26 mouse cellular contexts compared by ENCODE assay signal in the genomic region with DNA sequence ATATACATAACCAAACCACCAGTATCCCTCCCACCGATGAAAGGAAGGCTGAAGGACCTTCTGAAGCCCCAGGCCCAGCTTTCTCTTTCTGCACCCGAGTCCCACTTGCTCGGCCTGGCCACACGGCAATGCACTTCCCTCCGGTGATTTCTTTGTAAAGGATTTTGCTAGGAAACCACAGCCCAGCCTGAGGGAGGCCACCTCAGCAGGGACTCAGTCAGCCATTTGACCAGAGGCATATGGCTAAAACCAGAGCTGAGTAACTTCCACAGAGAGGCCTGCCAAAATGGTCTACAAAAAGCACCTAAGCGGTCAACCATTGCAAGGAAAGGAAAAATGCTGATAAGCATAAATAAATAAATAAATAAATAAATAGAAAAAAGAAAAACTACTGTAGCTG.
"Had no signal": no experiment of that assay in that cellular context is flagged by ENCODE, and none has a peak within 500 bp of the region (broad histone marks: within the 10 kb centered on the region; RNA-seq: fewer than 3 reads in every experiment).

No protein-coding gene starts in this region.

- H3K36me3 ChIP-seq: embryonic facial prominence, embryonic 10.5 days; embryonic facial prominence, embryonic 12.5 days; embryonic facial prominence, embryonic 13.5 days; embryonic facial prominence, embryonic 15.5 days; forebrain, embryonic 10.5 days; forebrain, embryonic 12.5 days; forebrain, embryonic 15.5 days had no signal

- H3K4me3 ChIP-seq: embryonic facial prominence, embryonic 10.5 days; embryonic facial prominence, embryonic 12.5 days; embryonic facial prominence, embryonic 13.5 days; embryonic facial prominence, embryonic 15.5 days; erythroblast, embryonic 14.5 days; forebrain, embryonic 10.5 days; forebrain, embryonic 12.5 days; forebrain, embryonic 13.5 days; forebrain, embryonic 15.5 days; gastrocnemius, adult 2 months; heart, adult 2 months had no signal

- DNase-seq: cerebellum, adult 9-10 months; cerebellum, adult 9-11 months; cerebellum, postnatal 10 days; cerebellum, postnatal 14 days; cerebellum, postnatal 25 days; cerebellum, postnatal 36 days; embryo, embryonic 11 days; forebrain, postnatal 0 days; gastrocnemius, adult 2 months; gastrocnemius, postnatal 10 days; gastrocnemius, postnatal 14 days; gastrocnemius, postnatal 25 days; gastrocnemius, postnatal 36 days; heart, adult 18-20 months; heart, adult 2 months had no signal

- H3K4me1 ChIP-seq: embryonic facial prominence, embryonic 12.5 days; embryonic facial prominence, embryonic 13.5 days; embryonic facial prominence, embryonic 15.5 days; forebrain, embryonic 12.5 days; forebrain, embryonic 13.5 days; forebrain, embryonic 15.5 days had no signal

- H3K9me3 ChIP-seq: embryonic facial prominence, embryonic 10.5 days; embryonic facial prominence, embryonic 12.5 days; embryonic facial prominence, embryonic 13.5 days; embryonic facial prominence, embryonic 15.5 days; forebrain, embryonic 10.5 days; forebrain, embryonic 12.5 days; forebrain, embryonic 13.5 days; forebrain, embryonic 15.5 days had no signal

- H3K27ac ChIP-seq: embryonic facial prominence, embryonic 10.5 days; embryonic facial prominence, embryonic 12.5 days; embryonic facial prominence, embryonic 13.5 days; embryonic facial prominence, embryonic 15.5 days; forebrain, embryonic 10.5 days; forebrain, embryonic 12.5 days; forebrain, embryonic 13.5 days; forebrain, embryonic 15.5 days; gastrocnemius, adult 2 months; heart, adult 2 months had no signal

- ATAC-seq: forebrain, embryonic 13.5 days; forebrain, embryonic 14.5 days; forebrain, embryonic 15.5 days; forebrain, embryonic 16.5 days; forebrain, postnatal 0 days had no signal

- H3K27me3 ChIP-seq: embryonic facial prominence, embryonic 12.5 days; embryonic facial prominence, embryonic 13.5 days; embryonic facial prominence, embryonic 15.5 days; forebrain, embryonic 12.5 days; forebrain, embryonic 13.5 days; forebrain, embryonic 15.5 days had no signal
